Mouse (Mus musculus): ENCODE measurements around the gene Tox3. TPM values are rescaled to one million over a fixed set of nuclear protein-coding genes. Genes with fewer than 3 reads are reported as not detected.

Gene Tox3
- polyA plus RNA-seq, 1 experiment from 2014 or later = 2.0 TPM

GRCm38 (mm10) chr8:90354782-90355181, 6.6 kb upstream of the Tox3 start:
- no peaks in the 10 kb centered on the region for H3K9me3 ChIP-seq (ENCODE audit: control insufficient read depth, low read length)
- H3K4me2 ChIP-seq (ENCODE audit: low read depth, low read length) = no peak overlapping the region
- no peaks in the 10 kb centered on the region for H3K36me3 ChIP-seq (ENCODE audit: control insufficient read depth, insufficient read depth, low read length)
- H3K4me1 ChIP-seq (ENCODE audit: control insufficient read depth, insufficient read depth, low read length) = no peaks in the 10 kb centered on the region
- no peak overlapping the region for H3K4me3 ChIP-seq (ENCODE audit: low read length)
- no peaks in the 10 kb centered on the region for H3K27me3 ChIP-seq (replicated peaks; ENCODE audit: control insufficient read depth, insufficient read depth, low read length)
- 71% methylated on average over 3 of the region's 3 CpGs for WGBS
- ATAC-seq = no peak
- H3K27ac ChIP-seq (ENCODE audit: low read length) = no peak overlapping the region
- H3K9ac ChIP-seq (ENCODE audit: low read depth, low read length) = no peak overlapping the region

- Histone ChIP-seq H3K36me3 (ENCODE audit: control insufficient read depth, insufficient read depth, low read length) (no peaks in the 10 kb centered on the region), H3K4me3 (ENCODE audit: low read length) (no peak overlapping the region), H3K9ac (ENCODE audit: low read depth, low read length) (no peak overlapping the region), H3K4me2 (ENCODE audit: low read depth, low read length) (no peak overlapping the region), H3K4me1 (ENCODE audit: control insufficient read depth, insufficient read depth, low read length) (no peaks in the 10 kb centered on the region), H3K9me3 (ENCODE audit: control insufficient read depth, low read length) (no peaks in the 10 kb centered on the region), H3K27me3 (replicated peaks; ENCODE audit: control insufficient read depth, insufficient read depth, low read length) (no peaks in the 10 kb centered on the region), H3K27ac (ENCODE audit: low read length) (no peak overlapping the region)
- no peak for ATAC-seq
- 66% methylated on average over 16 of the region's 16 CpGs for WGBS
Measured at GRCm38 (mm10) chr8:90353960-90354540, 5.9 kb upstream of the Tox3 start.

- Histone ChIP-seq H3K27me3 (replicated peaks; ENCODE audit: control insufficient read depth, insufficient read depth, low read length) (no peaks in the 10 kb centered on the region), H3K4me2 (ENCODE audit: low read depth, low read length) (no peak overlapping the region), H3K4me3 (ENCODE audit: low read length) (no peak overlapping the region), H3K27ac (ENCODE audit: low read length) (no peak overlapping the region), H3K4me1 (ENCODE audit: control insufficient read depth, insufficient read depth, low read length) (no peaks in the 10 kb centered on the region), H3K9me3 (ENCODE audit: control insufficient read depth, low read length) (no peaks in the 10 kb centered on the region), H3K9ac (ENCODE audit: low read depth, low read length) (no peak overlapping the region), H3K36me3 (ENCODE audit: control insufficient read depth, insufficient read depth, low read length) (no peaks in the 10 kb centered on the region)
- WGBS = 59% methylated on average over 2 of the region's 2 CpGs
- no peak for ATAC-seq
Measured at GRCm38 (mm10) chr8:90353499-90353898, 5.4 kb upstream of the Tox3 start.

GRCm38 (mm10) chr8:90352991-90353390, 4.8 kb upstream of the Tox3 start:
- 81% methylated on average over 2 of the region's 2 CpGs for WGBS
- no peak overlapping the region for H3K4me3 ChIP-seq (ENCODE audit: low read length)

GRCm38 (mm10) chr8:90349709-90350562, 1.8 kb upstream of the Tox3 start:
- no peak overlapping the region for H3K4me2 ChIP-seq (ENCODE audit: low read depth, low read length)
- H3K4me1 ChIP-seq (ENCODE audit: control insufficient read depth, insufficient read depth, low read length) = peaks cover 9% of the 10 kb centered on the region
- H3K27ac ChIP-seq (ENCODE audit: low read length) = no peak overlapping the region
- H3K9ac ChIP-seq (ENCODE audit: low read depth, low read length) = no peak overlapping the region
- no peaks in the 10 kb centered on the region for H3K27me3 ChIP-seq (replicated peaks; ENCODE audit: control insufficient read depth, insufficient read depth, low read length)
- no peaks in the 10 kb centered on the region for H3K36me3 ChIP-seq (ENCODE audit: control insufficient read depth, insufficient read depth, low read length)
- H3K4me3 ChIP-seq (ENCODE audit: low read length) = no peak overlapping the region
- ATAC-seq = 0 out of 2 replicates have a peak, but pooled peaks have one; percentile 21
- WGBS = 34% methylated on average over 13 of the region's 13 CpGs
- H3K9me3 ChIP-seq (ENCODE audit: control insufficient read depth, low read length) = no peaks in the 10 kb centered on the region

More at GRCm38 (mm10) chr8:90352991-90353390, 4.8 kb upstream of the Tox3 start:
- Histone ChIP-seq H3K4me2 (ENCODE audit: low read depth, low read length) (no peak overlapping the region), H3K9me3 (ENCODE audit: control insufficient read depth, low read length) (no peaks in the 10 kb centered on the region), H3K4me1 (ENCODE audit: control insufficient read depth, insufficient read depth, low read length) (no peaks in the 10 kb centered on the region), H3K9ac (ENCODE audit: low read depth, low read length) (no peak overlapping the region), H3K27ac (ENCODE audit: low read length) (no peak overlapping the region), H3K27me3 (replicated peaks; ENCODE audit: control insufficient read depth, insufficient read depth, low read length) (no peaks in the 10 kb centered on the region), H3K36me3 (ENCODE audit: control insufficient read depth, insufficient read depth, low read length) (no peaks in the 10 kb centered on the region)
- ATAC-seq = no peak

GRCm38 (mm10) chr8:90348926-90349683, 962 bp upstream of the Tox3 start:
- peak overlapping the region; percentile 61 for H3K27ac ChIP-seq (ENCODE audit: low read length)
- no peaks in the 10 kb centered on the region for H3K9me3 ChIP-seq (ENCODE audit: control insufficient read depth, low read length)
- peak overlapping the region; percentile 94 for H3K4me2 ChIP-seq (ENCODE audit: low read depth, low read length)
- no peaks in the 10 kb centered on the region for H3K36me3 ChIP-seq (ENCODE audit: control insufficient read depth, insufficient read depth, low read length)
- no peaks in the 10 kb centered on the region for H3K27me3 ChIP-seq (replicated peaks; ENCODE audit: control insufficient read depth, insufficient read depth, low read length)
- peak overlapping the region; percentile 83; the same call in 1 of the 2 replicates for H3K9ac ChIP-seq (ENCODE audit: low read depth, low read length)
- no peak for ATAC-seq
- H3K4me3 ChIP-seq (ENCODE audit: low read length) = peak overlapping the region; percentile 73; the same call in 1 of the 2 replicates
- WGBS = 38% methylated on average over 11 of the region's 11 CpGs
- peaks cover 9% of the 10 kb centered on the region for H3K4me1 ChIP-seq (ENCODE audit: control insufficient read depth, insufficient read depth, low read length)

GRCm38 (mm10) chr8:90347581-90348177, 464 bp downstream of the Tox3 start:
- peak; percentile 61 for ATAC-seq
- WGBS = under 1% methylated on average over 60 of the region's 66 CpGs
- peak overlapping the region; percentile 73 for H3K4me3 ChIP-seq (ENCODE audit: low read length)
- peak overlapping the region; percentile 61 for H3K27ac ChIP-seq (ENCODE audit: low read length)
- peaks cover 9% of the 10 kb centered on the region for H3K4me1 ChIP-seq (ENCODE audit: control insufficient read depth, insufficient read depth, low read length)
- H3K9me3 ChIP-seq (ENCODE audit: control insufficient read depth, low read length) = no peaks in the 10 kb centered on the region
- peak overlapping the region; percentile 94 for H3K4me2 ChIP-seq (ENCODE audit: low read depth, low read length)
- H3K36me3 ChIP-seq (ENCODE audit: control insufficient read depth, insufficient read depth, low read length) = no peaks in the 10 kb centered on the region
- peak overlapping the region; percentile 83 for H3K9ac ChIP-seq (ENCODE audit: low read depth, low read length)
- no peaks in the 10 kb centered on the region for H3K27me3 ChIP-seq (replicated peaks; ENCODE audit: control insufficient read depth, insufficient read depth, low read length)

GRCm38 (mm10) chr8:90346880-90347535, 1.1 kb downstream of the Tox3 start:
- H3K27ac ChIP-seq (ENCODE audit: low read length) = no peak overlapping the region
- no peak for ATAC-seq

More at GRCm38 (mm10) chr8:90346880-90347535, 1.1 kb downstream of the Tox3 start:
- Histone ChIP-seq H3K9me3 (ENCODE audit: control insufficient read depth, low read length) (no peaks in the 10 kb centered on the region), H3K9ac (ENCODE audit: low read depth, low read length) (peak overlapping the region; percentile 83), H3K27me3 (replicated peaks; ENCODE audit: control insufficient read depth, insufficient read depth, low read length) (no peaks in the 10 kb centered on the region), H3K4me3 (ENCODE audit: low read length) (peak overlapping the region; percentile 73), H3K4me2 (ENCODE audit: low read depth, low read length) (peak overlapping the region; percentile 94), H3K4me1 (ENCODE audit: control insufficient read depth, insufficient read depth, low read length) (peaks cover 9% of the 10 kb centered on the region), H3K36me3 (ENCODE audit: control insufficient read depth, insufficient read depth, low read length) (no peaks in the 10 kb centered on the region)
- 1% methylated on average over 21 of the region's 21 CpGs for WGBS

Data from intestine, embryonic 16.5 days (tissue).